Mouse (Mus musculus) megakaryocyte, embryonic 14.5 days (primary cell): ENCODE measurements around the gene Lamb3. TPM values are rescaled to one million over a fixed set of nuclear protein-coding genes. Genes with fewer than 3 reads are reported as not detected.

Experiments used
- H3K27me3 ChIP-seq: replicated peaks from 2 replicates; pipeline ENCODE3; 2012; ENCODE audit warnings: inconsistent platforms
- H3K36me3 ChIP-seq: replicated peaks from 2 replicates; pipeline ENCODE3; 2012; ENCODE audit warnings: low read length, inconsistent platforms, mixed read lengths
- H3K4me1 ChIP-seq: 2 replicates; pipeline ENCODE4 v1.6.1; 2012; ENCODE audit warnings: inconsistent platforms
- H3K4me3 ChIP-seq: replicated peaks from 2 replicates; pipeline ENCODE3; 2012; ENCODE audit warnings: moderate library complexity, mild to moderate bottlenecking, inconsistent platforms
- H3K9me3 ChIP-seq: 2 replicates; pipeline ENCODE4 v1.6.1; 2012; ENCODE audit warnings: inconsistent platforms
- FLI1 ChIP-seq: IDR thresholded peaks from 2 replicates; pipeline ENCODE4 v1.6.1; 2012; ENCODE audit warnings: low read length, inconsistent platforms, mixed read lengths
- GATA1 ChIP-seq: IDR thresholded peaks from 3 replicates; pipeline ENCODE4 v1.6.1; 2012; ENCODE audit warnings: mixed read lengths, low read length, inconsistent platforms, borderline replicate concordance
- polyA plus RNA-seq: library from polyadenylated mRNA; stranded (reverse); fragments of >175 nt; gene quantifications from 2 replicates; pipeline ENCODE4 v1.2.3, GENCODE M21; 2012; ENCODE audit warnings: low replicate concordance; ENCODE audit not compliant: insufficient read depth

The Lamb3 gene
- polyA plus RNA-seq, 1 experiment, result 0.31 TPM

DNA sequence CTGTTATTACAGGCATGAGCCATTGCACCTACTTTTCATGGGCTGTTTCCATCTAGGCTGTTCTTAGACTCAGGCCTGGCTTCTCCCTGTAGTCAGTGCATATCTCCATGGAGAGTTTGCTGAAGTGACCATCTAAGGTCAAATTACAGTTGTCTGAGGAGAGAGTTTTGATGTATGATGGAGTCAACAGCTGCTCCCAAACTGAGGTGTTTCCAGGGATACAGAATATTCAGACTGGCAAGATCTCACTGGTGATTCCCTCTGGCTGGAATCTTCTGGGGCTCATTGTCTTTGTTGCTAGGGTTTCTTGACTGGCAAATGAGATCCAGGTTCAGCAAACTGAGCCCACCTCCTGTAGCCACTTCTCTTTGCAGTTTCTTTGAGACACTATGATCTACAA, 83.2 kb downstream of the Lamb3 start:
- no peaks in the 10 kb centered on the region for H3K36me3 ChIP-seq
- no peaks in the 10 kb centered on the region for H3K27me3 ChIP-seq
- TF ChIP-seq FLI1, result no peak
- TF ChIP-seq GATA1, result no peak
- no peak overlapping the region for H3K4me3 ChIP-seq
- no peaks in the 10 kb centered on the region for H3K9me3 ChIP-seq
- H3K4me1 ChIP-seq, result no peaks in the 10 kb centered on the region

DNA sequence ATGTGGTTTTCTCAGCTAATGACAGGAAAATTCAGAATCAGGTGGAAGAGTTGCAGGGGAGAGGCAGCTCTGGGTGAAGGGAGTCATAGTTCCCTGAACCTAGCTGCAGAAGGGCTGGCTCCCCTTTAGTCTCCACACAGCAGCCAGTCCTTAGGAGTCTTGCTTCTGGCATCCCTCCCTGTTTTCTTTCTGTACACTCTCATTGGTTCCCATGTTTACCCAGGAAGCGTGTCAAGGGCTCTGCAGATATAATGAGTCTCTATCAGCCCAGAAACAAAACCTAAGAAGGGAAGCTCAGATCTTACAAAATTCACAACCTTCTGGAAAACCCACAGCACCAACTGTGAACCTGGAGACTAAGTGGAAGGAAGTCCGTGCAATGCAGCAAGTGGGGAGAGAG, 85.5 kb downstream of the Lamb3 start:
- H3K27me3 ChIP-seq, result peaks cover 11% of the 10 kb centered on the region
- H3K4me3 ChIP-seq, result no peak overlapping the region
- no peaks in the 10 kb centered on the region for H3K4me1 ChIP-seq
- no peak for TF ChIP-seq FLI1
- no peak for TF ChIP-seq GATA1
- H3K36me3 ChIP-seq, result no peaks in the 10 kb centered on the region
- no peaks in the 10 kb centered on the region for H3K9me3 ChIP-seq

DNA sequence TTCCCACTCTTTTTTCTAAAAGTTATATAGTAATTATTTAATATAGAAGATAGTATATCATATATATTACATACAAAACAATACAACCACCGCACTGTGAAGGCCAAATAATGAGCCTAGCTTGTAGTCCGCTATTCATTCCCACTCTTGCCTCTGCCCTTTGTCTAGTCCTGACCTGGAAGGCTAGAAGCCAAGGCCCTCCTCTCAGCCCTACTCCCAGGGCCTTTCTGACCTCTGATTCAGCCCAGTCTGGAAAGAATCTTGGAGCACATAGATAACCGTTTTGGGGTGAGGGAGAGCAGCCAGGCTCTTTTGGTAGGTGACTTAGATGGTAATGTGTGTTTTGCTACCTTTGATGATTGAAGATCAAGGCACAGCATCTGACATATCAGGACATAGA, 86.4 kb downstream of the Lamb3 start:
- no peaks in the 10 kb centered on the region for H3K4me1 ChIP-seq
- H3K36me3 ChIP-seq, result no peaks in the 10 kb centered on the region
- no peaks in the 10 kb centered on the region for H3K9me3 ChIP-seq
- H3K4me3 ChIP-seq, result no peak overlapping the region
- H3K27me3 ChIP-seq, result peaks cover 12% of the 10 kb centered on the region
- TF ChIP-seq FLI1 (no peak), GATA1 (no peak)

DNA sequence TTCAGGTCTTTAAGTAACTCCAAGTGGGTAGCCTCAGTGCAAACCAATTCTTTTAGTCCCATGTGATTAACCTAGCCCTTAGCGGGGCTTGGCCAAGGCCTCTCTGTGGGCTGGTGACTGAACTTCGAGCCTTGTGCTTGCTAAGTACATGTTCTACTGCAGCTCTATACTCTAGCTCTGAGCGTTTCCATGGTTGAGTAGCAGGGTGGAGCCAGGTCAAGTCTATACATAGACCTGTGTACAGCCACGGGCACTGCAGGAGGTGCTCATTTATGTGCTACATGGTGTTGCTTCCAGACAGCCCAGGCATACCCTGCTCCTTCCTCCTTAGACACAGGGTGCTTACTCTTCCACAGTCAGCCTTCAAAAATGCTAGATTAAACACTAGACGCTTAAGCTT, 88.4 kb downstream of the Lamb3 start:
- no peak for TF ChIP-seq FLI1
- TF ChIP-seq GATA1, result no peak

DNA sequence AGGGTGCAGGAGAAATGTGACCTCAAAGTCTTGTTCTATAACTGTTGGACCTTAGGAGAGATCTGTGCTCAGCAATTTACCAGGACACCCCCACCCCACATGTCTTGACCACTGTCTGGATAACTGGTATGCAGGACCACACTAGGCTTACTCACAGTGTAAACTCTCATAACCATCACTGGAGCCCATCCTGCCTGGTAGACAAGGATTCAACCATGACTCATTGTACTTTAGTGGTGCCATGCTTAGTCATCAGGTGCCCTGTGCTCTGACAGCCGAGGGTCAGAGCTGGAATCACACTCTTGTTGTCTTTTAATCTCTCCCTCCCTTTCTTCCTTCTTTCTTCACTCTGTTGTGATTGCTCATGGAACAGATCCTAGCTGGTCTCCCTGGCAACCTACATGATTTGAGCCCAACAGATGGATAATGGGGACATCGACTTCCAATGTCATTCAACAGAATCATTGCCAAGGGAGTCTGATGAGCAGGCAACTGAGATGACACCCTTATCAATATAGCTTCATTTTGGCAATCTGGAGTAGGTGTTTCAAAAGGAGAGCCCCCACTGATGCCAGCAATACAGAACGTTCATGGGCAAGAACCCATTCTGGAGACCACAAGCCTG, 90.8 kb downstream of the Lamb3 start:
- Histone ChIP-seq H3K4me3 (no peak overlapping the region), H3K27me3 (peaks cover 32% of the 10 kb centered on the region), H3K36me3 (no peaks in the 10 kb centered on the region), H3K9me3 (no peaks in the 10 kb centered on the region), H3K4me1 (0 out of 2 replicates have a peak, but pooled peaks cover under 1% of the 10 kb centered on the region)
- TF ChIP-seq GATA1 (no peak), FLI1 (no peak)

More for the DNA sequence above, 88.4 kb downstream of the Lamb3 start:
- Histone ChIP-seq H3K9me3 (no peaks in the 10 kb centered on the region), H3K27me3 (peaks cover 19% of the 10 kb centered on the region), H3K36me3 (no peaks in the 10 kb centered on the region), H3K4me3 (no peak overlapping the region), H3K4me1 (no peaks in the 10 kb centered on the region)

DNA sequence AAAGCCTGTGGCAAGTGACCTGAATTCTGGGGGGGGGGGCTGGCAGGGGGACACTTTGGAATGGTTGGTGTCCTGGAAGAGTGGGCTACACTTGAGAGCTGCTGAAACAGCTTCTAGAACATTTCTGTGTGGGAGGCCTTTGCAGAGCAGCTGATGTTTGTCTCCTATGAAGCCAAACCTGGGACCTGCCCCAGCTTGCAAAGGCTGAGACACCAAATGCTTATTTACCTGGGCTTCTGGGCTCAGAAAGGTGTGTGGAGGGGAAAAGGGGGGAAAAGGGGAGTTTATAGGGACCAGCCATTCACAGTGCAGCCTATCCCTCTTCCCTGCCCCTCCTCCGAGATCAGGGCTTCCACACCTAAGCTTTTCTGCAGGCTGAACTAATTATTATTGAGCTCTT, 92.5 kb downstream of the Lamb3 start:
- H3K36me3 ChIP-seq, result no peaks in the 10 kb centered on the region
- H3K9me3 ChIP-seq, result no peaks in the 10 kb centered on the region
- H3K27me3 ChIP-seq, result peaks cover 34% of the 10 kb centered on the region
- 0 out of 2 replicates have a peak, but pooled peaks cover 4% of the 10 kb centered on the region for H3K4me1 ChIP-seq
- no peak overlapping the region for H3K4me3 ChIP-seq
- TF ChIP-seq GATA1, result no peak
- TF ChIP-seq FLI1, result no peak

DNA sequence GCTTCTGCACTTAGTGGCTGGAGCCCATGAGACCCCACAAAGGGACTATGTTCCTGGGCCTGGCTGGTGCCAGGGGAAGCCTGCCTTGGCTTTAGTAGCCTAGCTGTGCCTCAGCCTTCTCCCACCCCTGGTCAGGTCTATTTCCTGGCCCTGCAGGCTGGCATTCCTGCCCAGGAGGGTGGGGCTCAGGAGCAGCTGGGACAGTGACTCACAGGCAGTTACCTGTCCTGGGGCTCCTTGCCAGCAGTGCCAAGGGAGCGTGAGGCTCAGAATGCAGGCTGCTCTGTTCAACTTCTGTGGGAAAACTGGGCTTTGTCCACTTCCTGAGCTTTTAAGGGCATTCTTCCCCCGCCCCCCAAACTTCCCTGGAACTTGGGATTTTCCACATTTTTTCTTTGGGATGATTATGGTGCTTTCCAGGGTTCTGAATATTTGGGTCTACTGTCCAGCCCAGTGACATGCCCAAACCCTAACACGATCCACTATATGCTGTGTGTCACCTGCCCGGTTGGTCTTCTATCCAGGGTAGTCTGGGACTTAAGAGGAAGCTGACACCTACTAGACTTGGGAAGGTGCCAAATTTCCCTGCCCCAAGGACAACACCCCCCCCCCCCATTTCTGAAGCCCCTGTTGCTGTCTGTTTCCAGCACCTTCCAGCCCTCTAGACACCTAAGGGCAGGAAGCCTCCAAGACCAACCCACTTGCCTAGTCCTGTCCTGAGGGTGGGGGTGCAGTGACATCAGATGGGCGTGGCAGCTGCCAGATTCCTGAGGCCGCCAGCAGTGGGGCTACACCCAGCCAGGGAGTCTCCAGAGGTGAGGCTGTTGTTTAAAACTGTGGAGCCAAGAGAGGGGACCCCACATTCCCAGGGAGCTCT, 94.0 kb downstream of the Lamb3 start:
- Histone ChIP-seq H3K9me3 (no peaks in the 10 kb centered on the region), H3K4me3 (no peak overlapping the region), H3K4me1 (0 out of 2 replicates have a peak, but pooled peaks cover 4% of the 10 kb centered on the region), H3K27me3 (peaks cover 30% of the 10 kb centered on the region), H3K36me3 (no peaks in the 10 kb centered on the region)
- TF ChIP-seq GATA1, result no peak
- TF ChIP-seq FLI1, result no peak

DNA sequence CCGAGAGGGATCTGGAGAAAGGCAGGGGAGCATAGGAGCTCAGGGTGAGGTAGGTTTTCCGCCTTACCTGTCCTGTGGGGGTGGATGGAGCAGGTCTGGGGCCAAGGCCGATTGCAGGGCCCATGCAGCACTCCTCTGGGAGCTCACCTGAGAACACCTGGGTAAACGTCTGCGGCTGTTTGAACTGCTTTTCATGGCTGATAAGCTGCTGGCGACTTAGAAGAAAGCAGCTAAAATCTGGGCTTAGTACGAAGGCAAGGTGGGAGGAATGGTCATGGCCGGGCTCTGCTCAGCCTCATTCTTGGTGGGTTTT, 94.5 kb downstream of the Lamb3 start:
- Histone ChIP-seq H3K36me3 (no peaks in the 10 kb centered on the region), H3K9me3 (no peaks in the 10 kb centered on the region), H3K4me1 (0 out of 2 replicates have a peak, but pooled peaks cover 4% of the 10 kb centered on the region), H3K4me3 (no peak overlapping the region), H3K27me3 (peaks cover 29% of the 10 kb centered on the region)
- TF ChIP-seq FLI1 (no peak), GATA1 (no peak)

DNA sequence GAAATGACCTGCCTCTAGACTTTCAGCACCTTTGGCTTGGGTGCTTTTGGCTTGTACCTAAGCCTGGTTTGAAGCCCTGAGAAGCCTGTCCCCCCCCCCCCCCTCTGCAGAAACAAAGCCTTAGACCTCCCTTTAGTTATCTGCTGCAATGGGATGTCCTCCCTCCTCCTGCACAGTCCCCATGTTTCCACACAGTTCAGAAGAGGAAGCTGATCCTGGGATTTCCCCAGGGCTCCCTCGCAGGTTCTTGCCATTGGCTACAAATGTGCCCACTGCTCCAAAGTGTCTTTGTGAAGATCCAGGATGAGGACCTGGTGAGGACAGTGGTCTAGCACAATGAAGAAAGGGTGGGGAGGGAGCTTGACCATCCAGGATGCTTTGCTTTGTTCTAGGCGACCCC, 95.6 kb downstream of the Lamb3 start:
- Histone ChIP-seq H3K27me3 (peaks cover 29% of the 10 kb centered on the region), H3K4me1 (0 out of 2 replicates have a peak, but pooled peaks cover 4% of the 10 kb centered on the region), H3K4me3 (no peak overlapping the region), H3K9me3 (no peaks in the 10 kb centered on the region), H3K36me3 (no peaks in the 10 kb centered on the region)
- TF ChIP-seq FLI1, result no peak
- TF ChIP-seq GATA1, result no peak

DNA sequence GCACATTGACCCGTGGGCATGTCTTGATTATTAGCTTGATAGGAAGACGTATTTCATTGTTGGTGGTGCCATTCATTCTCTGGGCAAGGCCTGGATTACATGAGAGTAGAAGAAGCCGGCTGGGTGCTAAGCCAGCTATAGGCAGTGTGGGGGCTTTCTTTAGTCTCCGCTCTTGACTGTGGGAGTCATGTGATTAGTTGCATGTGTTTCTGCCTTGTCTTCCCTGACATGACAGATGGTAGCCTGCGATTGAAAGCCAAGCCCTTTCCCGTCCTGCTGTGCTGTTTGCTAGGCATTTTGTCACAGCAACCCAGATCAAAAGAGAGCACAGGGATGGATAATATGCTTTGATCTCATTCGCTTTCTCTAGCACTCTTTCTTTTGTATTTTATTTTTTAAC, 97.9 kb downstream of the Lamb3 start:
- H3K9me3 ChIP-seq, result no peaks in the 10 kb centered on the region
- no peaks in the 10 kb centered on the region for H3K36me3 ChIP-seq
- H3K27me3 ChIP-seq, result peaks cover 25% of the 10 kb centered on the region
- H3K4me1 ChIP-seq, result 0 out of 2 replicates have a peak, but pooled peaks cover 4% of the 10 kb centered on the region
- TF ChIP-seq GATA1, result no peak
- no peak for TF ChIP-seq FLI1
- H3K4me3 ChIP-seq, result no peak overlapping the region

DNA sequence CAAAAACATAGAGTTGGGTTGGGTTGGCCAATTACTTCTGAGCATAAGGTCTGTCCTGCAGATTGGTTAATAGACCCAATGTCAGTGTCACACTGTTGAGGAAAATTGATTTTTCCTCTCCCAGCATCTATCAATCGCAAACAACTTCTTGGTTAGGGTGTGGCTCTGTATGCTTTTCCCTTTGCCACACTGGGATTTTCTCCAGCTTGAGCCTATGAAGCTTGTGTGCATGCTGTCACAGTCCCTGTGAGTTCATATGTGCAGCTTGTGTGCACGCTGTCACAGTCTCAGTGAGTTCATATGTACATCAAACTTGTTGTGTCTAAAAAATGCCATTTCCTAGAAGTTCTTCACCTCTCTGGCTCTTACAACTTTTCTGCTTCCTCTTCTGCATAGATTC, 99.3 kb downstream of the Lamb3 start:
- TF ChIP-seq GATA1 (no peak), FLI1 (no peak)

More for the DNA sequence above, 99.3 kb downstream of the Lamb3 start:
- Histone ChIP-seq H3K4me1 (0 out of 2 replicates have a peak, but pooled peaks cover 4% of the 10 kb centered on the region), H3K4me3 (no peak overlapping the region), H3K27me3 (peaks cover 23% of the 10 kb centered on the region), H3K36me3 (no peaks in the 10 kb centered on the region), H3K9me3 (no peaks in the 10 kb centered on the region)
